Mouse (Mus musculus): Measurements from ENCODE around the gene Slc37a3.

DNA sequence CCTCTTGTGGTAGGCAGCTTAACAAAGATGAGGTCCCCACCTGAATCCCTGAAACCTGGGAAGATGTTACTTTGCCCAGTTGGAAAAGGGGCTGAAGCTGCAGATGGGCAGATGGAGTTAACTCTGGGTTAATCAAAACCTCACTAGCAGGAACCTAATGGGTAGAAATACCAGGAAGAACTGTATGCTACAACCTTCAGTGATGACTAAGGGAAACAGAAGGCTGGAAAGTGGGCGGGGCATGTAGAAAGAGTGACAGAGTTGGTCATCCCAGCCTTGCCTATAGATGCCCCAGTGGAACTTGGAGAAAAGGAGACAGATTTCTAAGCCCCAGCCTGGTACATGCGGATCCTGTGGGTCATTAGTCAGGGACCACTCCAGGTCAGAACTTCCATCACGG lies 76.0 kb downstream of the Slc37a3 start:
- no peak for TF ChIP-seq CTCF (IDR thresholded peaks at IDR 0.05; ENCODE audit: low read depth)
- no peak for TF ChIP-seq EP300 (IDR thresholded peaks at IDR 0.05; ENCODE audit: low read depth)

Data from liver, embryonic 14.5 days (tissue).